Mouse (Mus musculus) effector memory CD4-positive, alpha-beta T cell, adult 7 months (primary cell): Measurements from ENCODE around the gene Hace1. TPM values are rescaled to one million over a fixed set of nuclear protein-coding genes. Genes with fewer than 3 reads are reported as not detected.

Source experiments
- polyA plus RNA-seq: library from polyadenylated mRNA; unstranded; fragments of 100-300 nt; shearing (Covaris generic); gene quantifications from one replicate; pipeline ENCODE4 v1.2.1, GENCODE M21; 2017

The Hace1 gene
- polyA plus RNA-seq = 27.4 TPM

GRCm38 (mm10) chr10:45577731-45578297, at the start of gene Hace1:
Gene Hace1 (plus strand): TSS chr10:45577829.

Other genes starting within 250 kb of the Hace1 start
- gene Bves, start 242.1 kb upstream of the Hace1 start, polyA plus RNA-seq = not detected
- gene Lin28b, start 91.4 kb upstream of the Hace1 start, polyA plus RNA-seq = 0.29 TPM